Mouse (Mus musculus) MEL (cell line): ENCODE measurements around the gene Pclaf.

Source experiments
- MYC ChIP-seq: IDR thresholded peaks from 2 replicates; pipeline ENCODE4 v1.6.1; 2011; ENCODE audit warnings: low read depth, mild to moderate bottlenecking, low read length, improper control_type of control experiment, moderate library complexity
- USF1 ChIP-seq: IDR thresholded peaks from 2 replicates; pipeline ENCODE4 v1.6.1; 2014; ENCODE audit warnings: low read depth, mild to moderate bottlenecking, inconsistent platforms, low read length, improper control_type of control experiment, moderate library complexity

DNA sequence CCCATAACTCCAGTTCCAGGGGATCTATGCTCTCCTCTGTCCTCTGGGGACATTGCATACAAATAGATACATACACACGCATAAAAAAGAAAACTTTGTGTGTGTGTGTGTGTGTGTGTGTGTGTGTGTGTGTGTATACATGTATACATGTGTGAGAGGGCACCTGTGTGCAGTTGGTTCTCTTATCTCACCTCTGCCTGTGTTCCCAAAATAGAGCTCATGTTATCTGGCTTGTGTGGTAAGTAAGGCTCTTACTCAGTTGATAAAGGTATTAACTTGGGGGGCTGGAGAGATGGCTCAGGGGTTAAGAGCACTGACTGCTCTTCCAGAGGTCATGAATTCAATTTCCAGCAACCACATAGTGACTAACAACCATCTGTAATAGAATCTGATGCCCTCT lies 27.0 kb downstream of the Pclaf start:
- TF ChIP-seq MYC (no peak), USF1 (no peak)
